Mouse (Mus musculus): ENCODE data around the gene Olfr893. TPM values are rescaled to one million over a fixed set of nuclear protein-coding genes. Genes with fewer than 3 reads are reported as not detected.
"Not testable (repeated sequence)": the region's sequence is repeated elsewhere in the genome, so short reads cannot be mapped to it uniquely, and the experiment has no call there.

The Olfr893 gene
- not detected in 2 replicates for polyA plus RNA-seq (2014; fragmentation: Nextera tagmentation; extraction: Ambion mirVana)

DNA sequence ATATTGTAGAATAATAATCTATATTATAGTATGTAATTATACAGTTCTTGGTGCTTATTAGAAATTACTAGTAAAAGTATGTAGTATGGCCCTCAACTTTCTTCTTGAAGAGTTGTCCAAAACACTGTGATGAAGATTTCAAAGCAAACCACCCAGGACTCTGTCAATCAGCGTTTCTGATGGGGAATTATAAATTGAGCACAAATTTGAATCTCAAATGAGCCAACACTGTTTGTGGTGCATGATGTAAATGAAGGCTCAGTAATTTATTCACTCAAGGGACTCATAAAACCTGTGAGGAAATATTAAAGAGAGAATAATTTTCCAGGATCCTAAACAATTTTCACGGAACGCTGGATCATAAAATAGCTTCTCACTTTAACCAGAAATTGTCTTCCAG lies at the start of gene Olfr893:
TSS of gene Olfr893 (plus strand) at position 301 of the 400 bp plus-strand sequence.
- no peak for TF ChIP-seq CTCF (IDR thresholded peaks at IDR 0.05; ENCODE audit: low read depth)
- no peaks in the 10 kb centered on the region for H3K36me3 ChIP-seq (ENCODE audit: insufficient read depth)
- no peaks in the 10 kb centered on the region for H3K9me3 ChIP-seq (ENCODE audit: low read depth, low read length)
- 80% methylated on average over 3 of the region's 3 CpGs for WGBS
- no peak within 1 kb of the TSS for H3K27ac ChIP-seq (ENCODE audit: low read depth)
- no peak for DNase-seq
- H3K9ac ChIP-seq = no peak within 1 kb of the TSS
- ATAC-seq (ENCODE audit: insufficient read depth) = no peak
- no peaks in the 10 kb centered on the region for H3K4me1 ChIP-seq (ENCODE audit: insufficient read depth)
- H3K4me3 ChIP-seq (ENCODE audit: low read depth, low read length) = no peak within 1 kb of the TSS
- H3K27me3 ChIP-seq (ENCODE audit: insufficient read depth, low read length) = no peaks in the 10 kb centered on the region
- no peak within 1 kb of the TSS for H3K4me2 ChIP-seq

DNA sequence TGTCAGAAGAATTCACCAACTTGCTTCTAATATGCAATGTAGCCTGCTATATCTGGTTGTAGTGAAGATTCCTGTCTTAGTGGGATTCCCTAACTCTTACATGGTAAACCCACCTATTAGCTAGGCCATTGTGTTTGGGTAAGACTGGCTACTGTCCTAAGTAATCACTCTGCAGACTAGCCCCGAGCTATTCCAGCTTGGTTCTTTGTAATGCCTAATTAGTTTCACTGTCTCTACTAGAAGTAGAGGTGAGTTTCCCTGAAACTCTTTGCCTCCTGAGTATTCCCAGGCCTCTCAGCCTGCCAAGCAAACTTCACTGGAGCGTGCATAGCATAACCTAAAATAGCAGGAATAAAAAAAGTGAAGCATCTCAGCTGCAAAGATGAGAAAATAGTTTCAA lies 39.8 kb upstream of the Olfr893 start:
- H3K9me3 ChIP-seq (ENCODE audit: low read depth, low read length); H3K4me1 ChIP-seq (ENCODE audit: insufficient read depth); DNase-seq; H3K9ac ChIP-seq; H3K27me3 ChIP-seq (ENCODE audit: insufficient read depth, low read length); H3K4me3 ChIP-seq (ENCODE audit: low read depth, low read length); H3K36me3 ChIP-seq (ENCODE audit: insufficient read depth); ATAC-seq (ENCODE audit: insufficient read depth); H3K27ac ChIP-seq (ENCODE audit: low read depth); H3K4me2 ChIP-seq: not testable (repeated sequence)
- 53% methylated on average over 2 of the region's 2 CpGs for WGBS

DNA sequence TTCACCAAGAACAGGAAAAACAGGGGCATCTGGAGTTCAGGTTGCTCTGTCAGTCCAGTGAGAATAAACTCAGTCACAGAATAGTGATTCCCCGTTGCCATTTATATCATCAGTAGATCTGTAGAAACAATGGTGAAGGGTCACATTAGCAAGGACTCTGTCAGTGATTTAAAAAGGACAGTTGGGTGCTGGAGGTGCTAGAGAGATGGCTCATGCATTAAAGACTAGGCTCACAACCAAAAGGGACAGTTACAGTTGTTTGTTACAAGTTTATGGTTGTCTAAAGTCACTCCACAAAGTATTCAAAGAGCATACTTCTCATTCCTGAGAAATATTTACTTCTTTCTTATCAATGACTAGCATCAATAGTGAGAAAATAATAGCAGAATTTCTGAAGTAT lies 27.4 kb upstream of the Olfr893 start, which contains the start of gene Olfr891:
TSS of gene Olfr891 (minus strand) at position 101 of the 400 bp plus-strand sequence.
- TF ChIP-seq CTCF (IDR thresholded peaks at IDR 0.05; ENCODE audit: low read depth) = no peak
- 64% methylated on average over 1 of the region's 1 CpGs for WGBS
- Histone ChIP-seq H3K4me2 (no peak within 1 kb of the TSS), H3K9me3 (ENCODE audit: low read depth, low read length) (no peaks in the 10 kb centered on the region; the same call in 1 of the 2 replicates), H3K9ac (no peak within 1 kb of the TSS), H3K4me3 (ENCODE audit: low read depth, low read length) (no peak within 1 kb of the TSS), H3K4me1 (ENCODE audit: insufficient read depth) (no peaks in the 10 kb centered on the region), H3K36me3 (ENCODE audit: insufficient read depth) (no peaks in the 10 kb centered on the region), H3K27me3 (ENCODE audit: insufficient read depth, low read length) (no peaks in the 10 kb centered on the region), H3K27ac (ENCODE audit: low read depth) (no peak within 1 kb of the TSS)
- DNase-seq (no peak), ATAC-seq (ENCODE audit: insufficient read depth) (no peak)

DNA sequence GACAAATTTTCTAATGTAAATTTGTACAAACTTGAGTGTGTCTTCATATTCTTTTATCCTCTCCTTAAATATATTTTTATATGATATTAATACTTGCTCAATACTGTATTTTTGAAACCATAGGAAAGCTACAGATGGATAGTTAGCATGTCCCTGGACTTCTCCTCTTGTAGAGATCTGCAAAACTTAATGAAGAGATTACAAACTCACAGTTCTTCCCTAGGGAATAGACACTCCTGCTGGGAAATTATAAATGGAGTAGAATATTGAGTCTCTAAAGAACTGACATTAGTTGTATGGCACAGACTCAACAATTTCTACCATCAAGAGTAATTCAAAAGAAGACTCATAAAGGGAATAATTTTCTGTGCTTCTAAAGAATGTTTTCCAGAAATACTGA lies 9.6 kb downstream of the Olfr893 start, which contains the start of gene Olfr894:
TSS of gene Olfr894 (plus strand) at position 301 of the 400 bp plus-strand sequence.
- Histone ChIP-seq H3K36me3 (ENCODE audit: insufficient read depth) (no peaks in the 10 kb centered on the region), H3K4me2 (no peak within 1 kb of the TSS), H3K27ac (ENCODE audit: low read depth) (no peak within 1 kb of the TSS), H3K4me3 (ENCODE audit: low read depth, low read length) (no peak within 1 kb of the TSS), H3K4me1 (ENCODE audit: insufficient read depth) (no peaks in the 10 kb centered on the region), H3K9me3 (ENCODE audit: low read depth, low read length) (no peaks in the 10 kb centered on the region), H3K27me3 (ENCODE audit: insufficient read depth, low read length) (no peaks in the 10 kb centered on the region), H3K9ac (no peak within 1 kb of the TSS)
- ATAC-seq (ENCODE audit: insufficient read depth) = no peak
- TF ChIP-seq CTCF (IDR thresholded peaks at IDR 0.05; ENCODE audit: low read depth) = no peak
- no peak for DNase-seq

DNA sequence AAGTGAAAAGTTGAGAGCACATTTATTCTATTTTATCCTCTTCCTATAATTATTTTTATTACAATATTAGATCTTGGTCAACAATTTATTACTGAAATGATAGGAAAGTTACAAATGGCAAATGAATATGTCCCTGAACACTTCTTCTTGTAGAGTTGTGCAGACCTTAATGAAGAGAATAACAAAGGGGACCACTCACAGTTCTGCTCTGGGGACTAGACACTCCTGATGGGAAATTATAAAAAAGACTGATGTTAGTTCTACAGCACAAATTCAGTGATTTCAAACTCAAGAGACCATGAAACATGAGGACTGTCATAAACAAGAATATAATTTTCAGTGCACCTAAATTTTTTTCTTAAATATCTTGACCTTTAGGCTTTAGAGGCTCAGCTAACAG lies 44.3 kb downstream of the Olfr893 start, which contains the start of gene Olfr143:
TSS of gene Olfr143 (plus strand) at position 301 of the 400 bp plus-strand sequence.
- no peak within 1 kb of the TSS for H3K4me3 ChIP-seq (ENCODE audit: low read depth, low read length)

More for the DNA sequence above, 44.3 kb downstream of the Olfr893 start, which contains the start of gene Olfr143:
- no peak within 1 kb of the TSS for H3K9ac ChIP-seq
- no peak for TF ChIP-seq CTCF (IDR thresholded peaks at IDR 0.05; ENCODE audit: low read depth)
- H3K4me1 ChIP-seq (ENCODE audit: insufficient read depth) = no peaks in the 10 kb centered on the region
- no peak for DNase-seq
- no peaks in the 10 kb centered on the region for H3K9me3 ChIP-seq (ENCODE audit: low read depth, low read length)
- no peak within 1 kb of the TSS for H3K27ac ChIP-seq (ENCODE audit: low read depth)
- no peaks in the 10 kb centered on the region for H3K27me3 ChIP-seq (ENCODE audit: insufficient read depth, low read length)
- no peak for ATAC-seq (ENCODE audit: insufficient read depth)
- no peak within 1 kb of the TSS for H3K4me2 ChIP-seq
- H3K36me3 ChIP-seq (ENCODE audit: insufficient read depth) = no peaks in the 10 kb centered on the region

Other genes starting within 250 kb of the Olfr893 start
- not detected in 2 replicates for gene Olfr881, start 216.5 kb upstream of the Olfr893 start, polyA plus RNA-seq (2014; fragmentation: Nextera tagmentation; extraction: Ambion mirVana)
- gene Olfr883, start 182.6 kb upstream of the Olfr893 start, polyA plus RNA-seq (2014; fragmentation: Nextera tagmentation; extraction: Ambion mirVana) = not detected in 2 replicates
- gene Olfr884, start 161.8 kb upstream of the Olfr893 start, polyA plus RNA-seq (2014; fragmentation: Nextera tagmentation; extraction: Ambion mirVana) = not detected in 2 replicates
- not detected in 2 replicates for gene Olfr885, start 147.0 kb upstream of the Olfr893 start, polyA plus RNA-seq (2014; fragmentation: Nextera tagmentation; extraction: Ambion mirVana)
- not detected in 2 replicates for gene Olfr887, start 124.3 kb upstream of the Olfr893 start, polyA plus RNA-seq (2014; fragmentation: Nextera tagmentation; extraction: Ambion mirVana)
- gene Olfr888, start 100.2 kb upstream of the Olfr893 start, polyA plus RNA-seq (2014; fragmentation: Nextera tagmentation; extraction: Ambion mirVana) = not detected in 2 replicates
- 0.04 and 0.05 TPM in 2 replicates for gene Olfr889, start 93.2 kb upstream of the Olfr893 start, polyA plus RNA-seq (2014; fragmentation: Nextera tagmentation; extraction: Ambion mirVana)
- gene Olfr890, start 65.8 kb upstream of the Olfr893 start, polyA plus RNA-seq (2014; fragmentation: Nextera tagmentation; extraction: Ambion mirVana) = not detected in 2 replicates
- gene Olfr891, start 27.5 kb upstream of the Olfr893 start, polyA plus RNA-seq (2014; fragmentation: Nextera tagmentation; extraction: Ambion mirVana) = not detected in 2 replicates
- not detected in 2 replicates for gene Olfr894, start 9.7 kb downstream of the Olfr893 start, polyA plus RNA-seq (2014; fragmentation: Nextera tagmentation; extraction: Ambion mirVana)
- gene Olfr143, start 44.4 kb downstream of the Olfr893 start, polyA plus RNA-seq (2014; fragmentation: Nextera tagmentation; extraction: Ambion mirVana) = not detected in 2 replicates
- not detected in 2 replicates for gene Olfr895, start 59.5 kb downstream of the Olfr893 start, polyA plus RNA-seq (2014; fragmentation: Nextera tagmentation; extraction: Ambion mirVana)
- not detected in 2 replicates for gene Olfr896-ps1, start 82.7 kb downstream of the Olfr893 start, polyA plus RNA-seq (2014; fragmentation: Nextera tagmentation; extraction: Ambion mirVana)
- gene Olfr25, start 120.7 kb downstream of the Olfr893 start, polyA plus RNA-seq (2014; fragmentation: Nextera tagmentation; extraction: Ambion mirVana) = not detected in 2 replicates
- not detected in 2 replicates for gene Olfr898, start 140.0 kb downstream of the Olfr893 start, polyA plus RNA-seq (2014; fragmentation: Nextera tagmentation; extraction: Ambion mirVana)
- gene Olfr250, start 158.5 kb downstream of the Olfr893 start, polyA plus RNA-seq (2014; fragmentation: Nextera tagmentation; extraction: Ambion mirVana) = not detected in 2 replicates
- gene Olfr251, start 168.7 kb downstream of the Olfr893 start, polyA plus RNA-seq (2014; fragmentation: Nextera tagmentation; extraction: Ambion mirVana) = not detected in 2 replicates
- gene Olfr147, start 193.3 kb downstream of the Olfr893 start, polyA plus RNA-seq (2014; fragmentation: Nextera tagmentation; extraction: Ambion mirVana) = not detected in 2 replicates
- not detected in 2 replicates for gene Olfr901, start 221.1 kb downstream of the Olfr893 start, polyA plus RNA-seq (2014; fragmentation: Nextera tagmentation; extraction: Ambion mirVana)
- gene Olfr902, start 239.3 kb downstream of the Olfr893 start, polyA plus RNA-seq (2014; fragmentation: Nextera tagmentation; extraction: Ambion mirVana) = not detected in 2 replicates

Measured in lung, embryonic 14.5 days (tissue).